Mouse (Mus musculus) olfactory bulb, adult 2 months (tissue): ENCODE data around the gene Otx2.

Experiments
- CTCF ChIP-seq: fragments of 200-500 bp; IDR thresholded peaks from 2 replicates; pipeline ENCODE4 v1.5.1; 2012; ENCODE audit warnings: low read depth, mild to moderate bottlenecking, low read length, moderate library complexity; ENCODE audit not compliant: insufficient read depth
- POLR2A ChIP-seq: fragments of 200-500 bp; IDR thresholded peaks from 2 replicates; pipeline ENCODE4 v1.6.1; 2012; ENCODE audit warnings: mild to moderate bottlenecking, low read depth, low read length, moderate library complexity; ENCODE audit not compliant: insufficient read depth

DNA sequence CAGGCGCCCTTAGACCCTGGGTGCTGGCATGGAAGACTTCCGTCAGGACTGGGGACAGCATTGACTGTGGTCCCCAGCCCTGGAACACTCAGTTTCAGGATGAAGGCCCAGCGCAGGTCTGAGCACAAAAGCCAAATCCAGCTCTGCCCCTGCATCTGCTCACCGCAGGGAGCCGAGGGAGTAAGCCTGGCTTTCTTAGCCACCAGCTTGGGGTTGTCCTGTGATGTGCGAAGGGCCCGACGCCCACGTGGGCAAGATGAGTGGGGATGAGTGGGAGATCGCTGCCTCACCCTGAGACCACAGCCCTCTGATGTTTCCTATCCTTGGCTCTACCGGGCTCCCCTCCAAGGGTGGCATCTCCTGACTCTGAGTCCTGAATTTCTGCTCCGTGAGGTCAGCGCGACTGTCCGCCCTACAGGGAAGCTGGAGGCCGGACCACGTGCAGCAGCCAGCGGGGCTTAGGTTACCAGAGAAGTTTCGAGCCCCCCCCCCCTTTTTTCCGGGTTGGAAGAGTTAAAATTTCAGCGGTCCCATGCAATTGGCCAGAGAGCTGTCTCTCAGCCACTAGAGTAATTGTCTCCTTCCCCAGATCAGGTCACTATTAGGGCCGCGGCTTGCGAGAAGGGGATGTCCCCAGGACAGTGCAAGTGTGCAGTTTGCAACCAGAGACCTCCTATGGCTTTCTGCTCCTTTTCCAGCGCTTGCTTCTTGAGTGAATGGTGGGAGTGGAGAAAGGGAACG, 22.0 kb downstream of the Otx2 start:
- TF ChIP-seq CTCF: no peak
- TF ChIP-seq POLR2A: no peak
